Mouse (Mus musculus) liver, adult 2 months (tissue): ENCODE measurements around the gene Pex10. TPM values are rescaled to one million over a fixed set of nuclear protein-coding genes. Genes with fewer than 3 reads are reported as not detected.
"Not testable (repeated sequence)": the region's sequence is repeated elsewhere in the genome, so short reads cannot be mapped to it uniquely, and the experiment has no call there.

Source experiments
- DNase-seq: peaks from one replicate; pipeline ENCODE4 v3.0.0-alpha.2; 2011; ENCODE audit warnings: low read depth, low spot score; ENCODE audit errors: extremely low read depth
- H3K27ac ChIP-seq: fragments of 200-500 bp; replicated peaks from 2 replicates; pipeline ENCODE4 v1.5.1; 2012; ENCODE audit warnings: low read depth, mild to moderate bottlenecking, control low read depth, inconsistent platforms, low read length; ENCODE audit not compliant: insufficient read depth
- H3K27me3 ChIP-seq: fragments of 200-500 bp; 2 replicates; pipeline ENCODE4 v1.6.1; 2012; ENCODE audit warnings: mild to moderate bottlenecking, moderate library complexity, low read length, inconsistent platforms; ENCODE audit not compliant: control insufficient read depth, insufficient read depth
- H3K36me3 ChIP-seq: fragments of 200-500 bp; 2 replicates; pipeline ENCODE4 v1.6.1; 2012; ENCODE audit warnings: low read length, inconsistent platforms; ENCODE audit not compliant: control insufficient read depth, insufficient read depth
- H3K4me1 ChIP-seq: fragments of 200-500 bp; 2 replicates; pipeline ENCODE4 v1.6.1; 2011; ENCODE audit warnings: low read length; ENCODE audit not compliant: control insufficient read depth, insufficient read depth
- H3K4me3 ChIP-seq: fragments of 200-500 bp; 2 replicates; pipeline ENCODE4 v1.5.1; 2011; ENCODE audit warnings: low read depth, mild to moderate bottlenecking, control low read depth, low read length, moderate library complexity; ENCODE audit not compliant: insufficient read depth
- H3K79me2 ChIP-seq: fragments of 200-500 bp; 2 replicates; pipeline ENCODE4 v1.6.1; 2012; ENCODE audit warnings: inconsistent platforms, mild to moderate bottlenecking, low read length, moderate library complexity; ENCODE audit not compliant: control insufficient read depth, insufficient read depth
- H3K9ac ChIP-seq: fragments of 200-500 bp; 2 replicates; pipeline ENCODE4 v1.6.1; 2012; ENCODE audit warnings: low read depth, mild to moderate bottlenecking, control low read depth, inconsistent platforms, low read length
- CTCF ChIP-seq: fragments of 200-500 bp; IDR thresholded peaks from 2 replicates; pipeline ENCODE4 v1.5.1; 2011; ENCODE audit warnings: low read depth, low read length, control low read depth
- POLR2A ChIP-seq: fragments of 200-500 bp; IDR thresholded peaks from 2 replicates; pipeline ENCODE4 v1.6.1; 2011; ENCODE audit warnings: low read length, control low read depth; ENCODE audit not compliant: insufficient read depth; ENCODE audit errors: extremely low read depth
- WGBS: fragments of 180-500 bp; shearing (Covaris S2); methylation state at CpG from one replicate; pipeline ENCODE4 v1.1.7; 2018; 5-methylcytosine and 5-hydroxymethylcytosine counted together
- polyA plus RNA-seq: library from polyadenylated mRNA; depleted of rRNA; stranded (reverse); fragments of >200 nt; gene quantifications from 2 replicates; pipeline ENCODE4 v1.2.3, GENCODE M21; 2012
- total RNA-seq: library from RNA; depleted of rRNA; stranded (reverse); fragments of >200 nt; gene quantifications from 2 replicates; pipeline ENCODE4 v1.2.3, GENCODE M21; 2014

The Pex10 gene
- total and polyA plus RNA-seq, 2 experiments, result 3.7 to 13.0 TPM

GRCm38 (mm10) chr4:155075813-155076212 lies 9.0 kb downstream of the Pex10 start:
- H3K36me3 ChIP-seq, result peaks cover 41% of the 10 kb centered on the region

GRCm38 (mm10) chr4:155076677-155077076 lies 9.9 kb downstream of the Pex10 start:
- Histone ChIP-seq H3K79me2 (peaks cover 4% of the 10 kb centered on the region; the same call in 1 of the 2 replicates), H3K9ac (no peak overlapping the region), H3K27ac (no peak overlapping the region), H3K36me3 (peaks cover 37% of the 10 kb centered on the region), H3K4me3 (no peak overlapping the region), H3K27me3 (no peaks in the 10 kb centered on the region), H3K4me1 (peaks cover 11% of the 10 kb centered on the region)
- TF ChIP-seq CTCF (no peak), POLR2A (no peak)
- 65% methylated on average over 9 of the region's 9 CpGs for WGBS
- DNase-seq, result no peak

More at GRCm38 (mm10) chr4:155075813-155076212, 9.0 kb downstream of the Pex10 start:
- Histone ChIP-seq H3K4me3 (no peak overlapping the region), H3K9ac (no peak overlapping the region), H3K4me1 (peaks cover 11% of the 10 kb centered on the region), H3K27me3 (no peaks in the 10 kb centered on the region), H3K79me2 (peaks cover 4% of the 10 kb centered on the region; the same call in 1 of the 2 replicates), H3K27ac (no peak overlapping the region)
- DNase-seq, result peak; percentile 85
- WGBS, result 29% methylated on average over 2 of the region's 2 CpGs
- TF ChIP-seq POLR2A, result no peak
- TF ChIP-seq CTCF, result no peak

- not testable (repeated sequence) for DNase-seq, H3K27me3 ChIP-seq
- 87% methylated on average over 10 of the region's 10 CpGs for WGBS
Measured at GRCm38 (mm10) chr4:155078808-155079207, 12.0 kb downstream of the Pex10 start.

GRCm38 (mm10) chr4:155079666-155080065 lies 12.8 kb downstream of the Pex10 start:
- Histone ChIP-seq H3K36me3 (peaks cover 30% of the 10 kb centered on the region), H3K27me3 (no peaks in the 10 kb centered on the region), H3K4me1 (peaks cover 28% of the 10 kb centered on the region), H3K79me2 (peaks cover 21% of the 10 kb centered on the region), H3K4me3 (no peak overlapping the region), H3K27ac (no peak overlapping the region), H3K9ac (no peak overlapping the region)
- no peak for TF ChIP-seq CTCF
- no peak for TF ChIP-seq POLR2A
- WGBS, result 87% methylated on average over 6 of the region's 6 CpGs
- DNase-seq, result no peak

More at GRCm38 (mm10) chr4:155078808-155079207, 12.0 kb downstream of the Pex10 start:
- not testable (repeated sequence) for H3K9ac ChIP-seq, H3K27ac ChIP-seq, H3K4me3 ChIP-seq
- H3K4me1 ChIP-seq, result peaks cover 22% of the 10 kb centered on the region
- H3K36me3 ChIP-seq, result peaks cover 32% of the 10 kb centered on the region
- peaks cover 18% of the 10 kb centered on the region for H3K79me2 ChIP-seq

- no peaks in the 10 kb centered on the region for H3K27me3 ChIP-seq
- DNase-seq, result peak; percentile 74
- H3K4me3 ChIP-seq, result no peak overlapping the region
- peak overlapping the region; percentile 39; the same call in 1 of the 2 replicates for H3K9ac ChIP-seq
- TF ChIP-seq POLR2A (no peak), CTCF (no peak)
- H3K27ac ChIP-seq, result peak overlapping the region; percentile 42
- H3K36me3 ChIP-seq, result peaks cover 18% of the 10 kb centered on the region
- peaks cover 30% of the 10 kb centered on the region for H3K4me1 ChIP-seq
- WGBS, result 39% methylated on average over 4 of the region's 4 CpGs
- peaks cover 29% of the 10 kb centered on the region for H3K79me2 ChIP-seq
Measured at GRCm38 (mm10) chr4:155083553-155083952, 16.7 kb downstream of the Pex10 start.

GRCm38 (mm10) chr4:155084351-155084750 lies 17.5 kb downstream of the Pex10 start:
- no peak for TF ChIP-seq CTCF
- no peak for TF ChIP-seq POLR2A
- WGBS, result 19% methylated on average over 7 of the region's 7 CpGs

More at GRCm38 (mm10) chr4:155084351-155084750, 17.5 kb downstream of the Pex10 start:
- Histone ChIP-seq H3K4me1 (peaks cover 30% of the 10 kb centered on the region), H3K9ac (peak overlapping the region; percentile 65), H3K36me3 (peaks cover 18% of the 10 kb centered on the region), H3K27ac (peak overlapping the region; percentile 87), H3K79me2 (peaks cover 29% of the 10 kb centered on the region), H3K4me3 (peak overlapping the region; percentile 15; the same call in 1 of the 2 replicates), H3K27me3 (no peaks in the 10 kb centered on the region)
- peak; percentile 78 for DNase-seq
